Mouse (Mus musculus): Measurements from ENCODE around the gene Hecw2. TPM values are rescaled to one million over a fixed set of nuclear protein-coding genes. Genes with fewer than 3 reads are reported as not detected.

The Hecw2 gene
- total RNA-seq, 2 experiments from 2014 or later = 55.2 to 57.4 TPM

GRCm38 (mm10) chr1:53814077-53814705 lies 380.8 kb downstream of the Hecw2 start:
- DNase-seq (ENCODE audit: extremely low spot score in 1 of 2, low spot score in 2 of 2) = no peak
- no peak overlapping the region for H3K27ac ChIP-seq
- intact Hi-C loops (cut with DNase I) = no loop called here
- TF ChIP-seq CTCF (IDR thresholded peaks at IDR 0.05) = no peak
- no peak overlapping the region for H3K4me3 ChIP-seq

- Histone ChIP-seq H3K27ac (no peak overlapping the region), H3K4me3 (no peak overlapping the region)
- intact Hi-C loops (cut with DNase I) = no loop called here
- no peak for TF ChIP-seq CTCF (IDR thresholded peaks at IDR 0.05)
- DNase-seq (ENCODE audit: extremely low spot score in 1 of 2, low spot score in 2 of 2) = no peak
These were observed 383.0 kb downstream of the Hecw2 start for GRCm38 (mm10) chr1:53811919-53812318.

GRCm38 (mm10) chr1:53808229-53808628 lies 386.7 kb downstream of the Hecw2 start:
- TF ChIP-seq CTCF (IDR thresholded peaks at IDR 0.05) = no peak
- no peak overlapping the region for H3K4me3 ChIP-seq
- DNase-seq (ENCODE audit: extremely low spot score in 1 of 2, low spot score in 2 of 2) = no peak
- intact Hi-C loops (cut with DNase I) = no loop called here
- no peak overlapping the region for H3K27ac ChIP-seq

- TF ChIP-seq CTCF (IDR thresholded peaks at IDR 0.05) = no peak
- no peak overlapping the region for H3K27ac ChIP-seq
- DNase-seq (ENCODE audit: extremely low spot score in 1 of 2, low spot score in 2 of 2) = no peak
- intact Hi-C loops (cut with DNase I) = no loop called here
- H3K4me3 ChIP-seq = no peak overlapping the region
These were observed 397.2 kb downstream of the Hecw2 start for GRCm38 (mm10) chr1:53797811-53798210.

GRCm38 (mm10) chr1:53797074-53797473 lies 397.9 kb downstream of the Hecw2 start:
- no peak for TF ChIP-seq CTCF (IDR thresholded peaks at IDR 0.05)
- Histone ChIP-seq H3K27ac (no peak overlapping the region), H3K4me3 (no peak overlapping the region)
- no peak for DNase-seq (ENCODE audit: extremely low spot score in 1 of 2, low spot score in 2 of 2)
- intact Hi-C loops (cut with DNase I) = no loop called here

GRCm38 (mm10) chr1:53796271-53796670 lies 398.7 kb downstream of the Hecw2 start:
- Histone ChIP-seq H3K27ac (no peak overlapping the region), H3K4me3 (no peak overlapping the region)
- no peak for TF ChIP-seq CTCF (IDR thresholded peaks at IDR 0.05)
- DNase-seq (ENCODE audit: extremely low spot score in 1 of 2, low spot score in 2 of 2) = no peak
- intact Hi-C loops (cut with DNase I) = no loop called here

GRCm38 (mm10) chr1:53795591-53795990 lies 399.4 kb downstream of the Hecw2 start:
- no peak overlapping the region for H3K4me3 ChIP-seq
- no peak for DNase-seq (ENCODE audit: extremely low spot score in 1 of 2, low spot score in 2 of 2)
- intact Hi-C loops (cut with DNase I) = no loop called here
- H3K27ac ChIP-seq = no peak overlapping the region
- TF ChIP-seq CTCF (IDR thresholded peaks at IDR 0.05) = no peak

GRCm38 (mm10) chr1:53795081-53795480 lies 399.9 kb downstream of the Hecw2 start:
- H3K4me3 ChIP-seq = no peak overlapping the region
- DNase-seq (ENCODE audit: extremely low spot score in 1 of 2, low spot score in 2 of 2) = no peak
- no peak for TF ChIP-seq CTCF (IDR thresholded peaks at IDR 0.05)
- no peak overlapping the region for H3K27ac ChIP-seq
- intact Hi-C loops (cut with DNase I) = no loop called here

GRCm38 (mm10) chr1:53794279-53794678 lies 400.7 kb downstream of the Hecw2 start:
- H3K4me3 ChIP-seq = no peak overlapping the region
- no peak for TF ChIP-seq CTCF (IDR thresholded peaks at IDR 0.05)
- no peak for DNase-seq (ENCODE audit: extremely low spot score in 1 of 2, low spot score in 2 of 2)
- intact Hi-C loops (cut with DNase I) = no loop called here
- H3K27ac ChIP-seq = no peak overlapping the region

- DNase-seq (ENCODE audit: extremely low spot score in 1 of 2, low spot score in 2 of 2) = no peak
- H3K4me3 ChIP-seq = no peak overlapping the region
- no peak overlapping the region for H3K27ac ChIP-seq
- intact Hi-C loops (cut with DNase I) = no loop called here
- TF ChIP-seq CTCF (IDR thresholded peaks at IDR 0.05) = no peak
These were observed 403.6 kb downstream of the Hecw2 start for GRCm38 (mm10) chr1:53791343-53791742.

GRCm38 (mm10) chr1:53784721-53785418 lies 410.1 kb downstream of the Hecw2 start, which contains the start of gene Stk17b:
Gene Stk17b (minus strand): TSS chr1:53785224.
- Histone ChIP-seq H3K27ac (peak within 1 kb of the TSS; percentile 47; the same call in 1 of the 2 replicates), H3K4me3 (peak within 1 kb of the TSS; percentile 89)
- DNase-seq (ENCODE audit: extremely low spot score in 1 of 2, low spot score in 2 of 2) = peak; percentile 68 to 81
- no peak for TF ChIP-seq CTCF (IDR thresholded peaks at IDR 0.05)
- intact Hi-C loops (cut with DNase I) = no loop called here

GRCm38 (mm10) chr1:53784291-53784720 lies 410.7 kb downstream of the Hecw2 start:
- peak overlapping the region; percentile 47; the same call in 1 of the 2 replicates for H3K27ac ChIP-seq
- no peak for DNase-seq (ENCODE audit: extremely low spot score in 1 of 2, low spot score in 2 of 2)
- peak overlapping the region; percentile 89 for H3K4me3 ChIP-seq
- no peak for TF ChIP-seq CTCF (IDR thresholded peaks at IDR 0.05)
- intact Hi-C loops (cut with DNase I) = no loop called here

Data from left cerebral cortex, adult 2 months (tissue).